Mouse (Mus musculus): Measurements from ENCODE around the gene Rgl2.

DNA sequence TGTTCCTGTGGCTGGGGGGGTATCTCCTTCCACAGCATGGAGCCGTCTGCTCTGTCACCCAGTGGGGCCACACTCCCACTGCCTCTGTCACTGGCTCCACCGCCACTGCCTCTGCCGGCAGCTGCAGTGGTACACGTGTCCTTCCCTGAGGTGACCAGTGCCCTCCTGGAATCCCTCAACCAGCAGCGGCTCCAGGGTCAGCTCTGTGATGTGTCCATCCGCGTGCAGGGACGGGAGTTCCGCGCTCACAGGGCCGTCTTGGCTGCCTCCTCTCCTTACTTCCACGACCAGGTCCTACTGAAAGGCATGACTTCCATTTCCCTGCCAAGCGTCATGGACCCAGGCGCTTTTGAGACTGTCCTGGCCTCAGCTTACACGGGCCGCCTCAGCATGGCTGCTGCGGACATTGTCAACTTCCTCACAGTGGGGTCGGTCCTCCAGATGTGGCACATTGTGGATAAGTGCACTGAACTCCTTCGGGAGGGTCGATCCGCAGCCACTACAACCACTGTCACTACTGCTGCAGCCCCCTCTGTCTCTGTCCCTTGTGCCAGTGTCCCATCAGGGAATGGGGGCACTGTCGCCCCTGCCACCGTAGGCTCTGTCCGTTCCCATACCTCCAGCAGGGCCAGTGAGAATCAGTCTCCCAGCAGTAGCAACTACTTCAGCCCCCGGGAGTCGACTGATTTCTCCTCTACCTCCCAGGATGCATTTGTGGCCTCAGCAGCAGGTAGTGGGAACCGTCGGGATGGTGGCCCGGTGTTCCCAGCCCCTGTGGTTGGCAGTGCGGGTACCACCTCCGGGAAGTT, 12.3 kb upstream of the Rgl2 start:
- TF ChIP-seq TAL1 (IDR thresholded peaks at IDR 0.05; ENCODE audit: low read length) (no peak), GATA1 (IDR thresholded peaks at IDR 0.05; ENCODE audit: low read length) (no peak)
